Mouse (Mus musculus): ENCODE data around the gene Maea.
"Not testable (repeated sequence)": the region's sequence is repeated elsewhere in the genome, so short reads cannot be mapped to it uniquely, and the experiment has no call there.

The Maea gene

DNA sequence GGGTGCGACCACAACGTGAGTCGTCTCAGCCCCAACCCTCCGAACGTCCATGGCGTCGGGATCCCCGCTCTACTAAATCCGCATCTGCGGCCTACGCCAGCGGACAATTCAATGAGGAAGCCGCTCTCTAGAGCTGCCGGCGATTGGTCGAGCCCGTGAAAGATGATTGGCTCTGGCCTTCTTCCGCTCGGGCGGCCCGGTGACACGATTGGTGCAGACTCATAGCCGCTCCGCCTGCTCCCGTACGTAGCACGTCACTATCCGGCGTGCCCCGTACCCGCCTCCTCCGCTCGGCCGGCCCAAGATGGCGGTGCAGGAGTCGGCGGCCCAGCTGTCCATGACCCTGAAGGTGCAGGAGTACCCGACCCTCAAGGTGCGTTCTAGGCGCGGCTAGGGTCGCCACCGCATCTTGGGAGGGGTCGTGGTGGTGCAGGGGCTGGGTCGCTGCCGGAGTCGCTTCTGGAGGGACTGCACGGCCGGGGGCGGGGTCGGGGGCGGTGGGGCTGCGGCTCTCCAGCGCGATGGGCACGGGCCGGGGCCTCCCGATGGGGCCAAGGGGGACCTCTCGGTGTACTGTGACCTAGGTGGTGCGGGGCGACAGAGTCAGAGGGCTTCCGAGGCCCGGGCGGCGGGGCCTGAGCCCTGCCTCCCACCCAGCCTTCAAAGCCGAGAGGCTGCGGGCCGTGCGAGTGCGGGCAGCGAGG is at the start of gene Maea:
Gene Maea, plus strand, starts transcription at position 237 of the 704 bp plus-strand sequence.
- in situ Hi-C loops (cut with MboI; ENCODE audit: unreplicated experiment in 2 of 2), result loop anchor here in 1 of 2 experiments (5.0 kb wide), 1 partner anchor 37 kb away; no protein-coding TSS in a partner anchor

DNA sequence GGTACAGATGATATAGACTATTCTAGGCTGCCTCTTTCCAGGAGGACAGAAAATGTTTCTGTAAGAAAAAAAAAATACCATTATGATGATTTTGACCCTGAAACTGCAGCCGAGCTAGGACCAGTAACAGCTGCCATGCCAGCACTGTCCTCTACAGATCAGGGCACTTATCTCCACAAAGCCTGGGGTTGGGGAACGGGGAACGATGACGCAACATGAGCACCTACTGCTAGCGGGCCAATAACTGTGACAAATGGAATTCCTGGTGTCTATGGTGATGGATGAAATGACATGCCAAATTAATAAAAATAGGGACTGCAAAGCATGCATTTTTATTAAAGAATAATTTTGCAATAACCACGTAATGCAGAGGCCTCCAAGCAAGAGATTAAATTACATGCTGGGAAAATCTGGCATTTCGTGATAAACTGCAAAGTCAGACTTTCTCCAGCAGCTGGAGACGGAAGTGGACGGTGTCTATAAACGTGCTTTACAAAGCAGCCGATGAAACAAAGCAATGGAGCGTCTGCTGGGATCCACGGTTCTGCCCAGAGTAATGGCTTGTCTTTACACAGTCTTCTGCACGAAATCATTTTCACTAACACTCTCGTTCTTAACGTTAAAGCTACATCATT is 41.4 kb upstream of the Maea start:
- in situ Hi-C loops (cut with MboI; ENCODE audit: unreplicated experiment in 2 of 2), result no loop called here

DNA sequence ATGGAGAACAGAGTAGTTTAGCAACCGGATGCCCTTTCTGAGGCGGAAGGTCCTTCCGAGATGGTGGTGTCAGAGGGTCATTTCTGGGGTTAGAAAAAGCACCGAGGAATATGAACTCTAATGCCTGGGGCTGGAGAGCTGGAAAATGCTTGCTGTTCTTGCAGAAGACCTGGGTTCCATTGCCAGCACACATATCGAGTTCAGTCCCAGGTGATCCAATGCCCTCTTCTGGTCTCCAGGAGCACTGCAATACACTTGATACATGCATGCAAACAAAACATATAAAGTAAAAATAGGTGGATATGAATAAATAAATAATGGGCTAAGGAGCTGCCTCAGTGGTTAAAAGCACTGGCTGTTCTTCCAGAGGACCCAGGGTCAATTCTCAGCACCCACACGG is 38.1 kb upstream of the Maea start:
- in situ Hi-C loops (cut with MboI; ENCODE audit: unreplicated experiment in 2 of 2), result no loop called here

DNA sequence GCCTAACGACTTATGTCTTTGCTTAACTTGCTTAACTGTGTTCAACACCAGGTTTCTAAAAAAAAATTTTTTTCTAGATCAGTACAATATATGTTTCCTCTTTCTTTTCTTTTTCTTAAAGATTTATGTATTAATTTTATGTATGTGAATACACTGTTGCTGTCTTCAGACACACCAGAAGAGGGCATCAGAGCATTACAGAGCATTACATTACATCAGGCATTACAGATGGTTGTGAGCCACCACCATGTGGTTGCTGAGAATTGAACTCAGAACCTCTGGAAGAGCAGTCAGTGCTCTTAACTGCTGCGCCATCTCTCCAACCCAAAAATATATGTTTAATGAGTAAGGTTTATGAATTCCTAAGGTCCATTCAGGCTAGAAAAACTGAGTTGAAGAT is 33.5 kb upstream of the Maea start:
- in situ Hi-C loops (cut with MboI; ENCODE audit: unreplicated experiment in 2 of 2), result no loop called here

DNA sequence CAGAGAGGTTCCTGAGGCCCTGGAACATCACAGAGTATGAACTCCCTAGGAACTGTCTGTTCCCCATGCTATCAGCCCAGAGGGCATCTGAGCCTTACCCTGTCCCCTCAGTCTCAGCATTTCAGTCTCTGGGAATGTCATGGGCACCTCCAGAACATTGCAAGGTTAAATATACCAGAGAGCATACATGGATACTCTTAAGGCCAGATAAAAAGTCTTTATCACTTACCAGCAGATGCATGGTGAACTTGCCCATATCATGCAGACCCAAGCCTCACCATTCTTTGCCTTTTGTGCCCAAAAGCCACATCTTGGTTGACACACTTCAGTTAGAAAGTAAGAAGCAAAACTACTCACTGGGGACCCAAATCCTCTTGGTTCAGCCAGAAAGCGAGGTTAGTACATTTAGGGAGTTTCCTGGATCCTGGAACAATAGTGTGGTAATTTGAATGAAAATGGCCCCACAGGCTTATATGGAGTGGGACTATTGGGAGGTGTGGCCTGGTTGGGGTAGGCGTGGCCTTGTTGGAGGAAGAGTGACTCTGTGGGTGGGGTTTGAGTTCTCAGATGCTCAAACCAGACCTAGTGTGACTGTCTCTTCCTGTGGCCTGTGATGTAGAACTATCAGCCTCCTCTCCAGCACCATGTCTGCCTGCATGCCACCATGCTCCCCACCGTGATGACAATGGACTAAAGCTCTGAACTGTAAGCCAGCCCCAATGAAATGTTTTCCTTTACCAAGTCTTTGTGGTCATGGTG is 24.4 kb upstream of the Maea start:
- in situ Hi-C loops (cut with MboI; ENCODE audit: unreplicated experiment in 2 of 2), result no loop called here

DNA sequence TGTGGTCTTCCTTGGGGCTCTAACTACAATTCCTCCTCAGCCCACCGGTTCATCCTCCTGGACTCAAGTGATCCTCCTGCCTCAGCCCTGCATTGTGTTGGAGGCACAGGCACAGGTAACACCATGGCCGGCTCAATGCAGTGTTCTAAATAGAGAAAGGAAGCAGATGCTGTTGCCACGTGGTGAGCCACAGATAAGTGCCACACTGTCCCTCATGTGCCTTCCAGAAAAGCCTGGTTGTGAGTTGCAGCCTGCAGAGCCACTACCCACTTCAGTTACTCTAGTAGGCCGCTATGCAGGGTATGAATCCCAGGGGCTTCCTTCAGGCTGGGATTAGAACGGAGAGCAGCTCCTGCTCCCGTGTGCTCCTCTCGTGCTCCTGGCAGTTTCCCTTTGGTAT is 23.1 kb upstream of the Maea start:
- in situ Hi-C loops (cut with MboI; ENCODE audit: unreplicated experiment in 2 of 2), result no loop called here

DNA sequence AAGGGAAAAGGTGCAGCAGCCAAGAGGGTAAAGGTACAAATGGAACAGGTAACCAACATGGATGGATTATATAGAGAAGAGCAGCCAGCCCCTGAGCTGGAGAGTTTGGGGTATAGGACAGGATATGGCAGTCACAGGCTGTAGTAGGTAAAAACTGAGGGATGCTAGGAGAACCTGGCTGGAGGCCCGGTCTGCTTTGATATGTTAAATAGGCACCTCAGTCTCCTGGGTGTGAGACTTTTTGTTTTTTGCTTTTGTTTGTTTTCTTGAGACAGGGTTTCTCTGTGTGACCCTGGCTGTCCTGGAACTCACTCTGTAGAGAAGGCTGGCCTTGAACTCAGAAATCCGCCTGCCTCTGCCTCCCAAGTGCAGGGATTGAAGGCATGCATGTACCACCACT is 10.8 kb upstream of the Maea start:
- in situ Hi-C loops (cut with MboI; ENCODE audit: unreplicated experiment in 2 of 2), result no loop called here

DNA sequence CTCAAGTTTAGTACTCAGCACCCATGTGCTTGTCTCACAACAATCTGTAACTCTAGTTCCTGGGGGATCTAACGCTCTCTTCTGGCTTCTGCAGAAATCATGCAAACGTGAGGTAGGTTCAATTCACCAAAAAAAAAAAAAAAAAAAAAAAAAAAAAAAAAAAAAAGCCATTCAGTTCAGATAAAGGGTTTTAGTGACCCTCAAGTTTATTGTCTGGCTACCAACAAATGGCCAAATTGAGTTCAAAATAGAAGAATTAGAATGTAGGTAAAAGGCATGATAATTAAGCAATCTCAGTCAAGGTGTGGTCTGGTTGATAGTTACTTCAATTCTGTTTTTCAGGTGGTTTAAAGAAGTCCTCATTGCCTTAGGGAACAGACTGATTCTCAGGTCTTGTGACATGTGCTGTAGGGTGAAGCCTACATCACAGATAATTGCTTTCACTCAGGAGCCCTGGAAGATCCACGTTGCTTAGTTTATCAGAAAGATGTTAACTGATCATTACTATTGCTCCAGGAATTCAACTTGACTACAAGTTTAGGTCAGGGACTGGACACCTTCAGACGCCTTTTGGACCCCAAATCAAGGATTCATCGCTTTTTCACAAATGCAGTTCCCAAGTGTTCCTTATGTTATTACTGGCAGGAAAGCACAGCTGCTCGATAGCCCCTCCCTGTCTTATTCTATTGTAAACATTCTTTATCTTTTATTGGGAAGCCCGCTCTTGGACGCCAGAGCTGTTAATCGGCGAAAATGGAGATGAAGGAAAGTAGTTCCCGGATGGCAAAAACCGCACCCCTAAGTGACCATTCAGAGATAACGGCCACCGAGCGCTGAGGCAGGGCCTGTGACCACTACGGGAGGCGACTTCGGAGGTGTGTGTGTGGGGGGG is 682 bp upstream of the Maea start:
- in situ Hi-C loops (cut with MboI; ENCODE audit: unreplicated experiment in 2 of 2), result loop anchor here in 1 of 2 experiments (5.0 kb wide), 1 partner anchor 38 kb away; no protein-coding TSS in a partner anchor

DNA sequence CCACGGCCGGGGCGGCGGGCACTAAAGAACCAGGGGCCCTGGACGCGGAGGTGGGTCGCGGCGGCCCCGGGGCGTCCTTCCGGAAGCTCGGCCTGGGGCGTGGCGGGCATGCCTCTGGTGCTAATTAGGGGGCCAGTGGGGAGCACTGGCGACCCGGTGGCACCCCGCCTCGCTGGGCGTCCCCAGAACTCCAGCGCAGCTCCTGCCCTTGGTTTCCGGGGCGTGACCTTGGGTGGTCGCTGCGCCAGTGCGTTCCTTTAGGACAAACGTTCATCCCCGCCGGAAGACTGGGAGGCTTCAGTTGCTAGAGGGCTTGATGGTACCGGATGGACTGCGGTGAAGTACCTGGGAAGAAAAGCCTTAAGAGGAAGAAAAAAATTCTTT is 660 bp downstream of the Maea start:
- in situ Hi-C loops (cut with MboI; ENCODE audit: unreplicated experiment in 2 of 2), result loop anchor here in 1 of 2 experiments (5.0 kb wide), 1 partner anchor 36 kb away; no protein-coding TSS in a partner anchor

DNA sequence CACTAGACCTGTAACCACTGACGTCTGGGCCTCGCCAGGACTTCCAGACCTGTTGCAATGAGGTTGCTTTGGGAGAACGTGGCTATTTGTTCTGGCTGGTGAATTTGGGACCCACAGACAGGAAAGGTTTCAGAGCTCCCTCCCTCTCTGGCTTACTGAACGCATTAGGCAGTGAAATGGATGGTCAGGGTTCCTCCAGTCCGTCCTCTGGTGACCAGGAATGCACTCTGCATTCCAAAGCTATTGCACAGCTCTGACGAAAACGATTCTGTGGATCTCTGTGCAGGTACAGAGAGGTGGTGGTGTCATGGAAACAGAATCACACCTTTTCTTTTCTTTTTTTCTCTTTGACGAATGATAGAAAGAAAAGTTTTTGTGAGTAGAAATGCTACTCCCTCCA is 1.9 kb downstream of the Maea start:
- in situ Hi-C loops (cut with MboI; ENCODE audit: unreplicated experiment in 2 of 2), result loop anchor here in 1 of 2 experiments (5.0 kb wide), 1 partner anchor 35 kb away; no protein-coding TSS in a partner anchor

DNA sequence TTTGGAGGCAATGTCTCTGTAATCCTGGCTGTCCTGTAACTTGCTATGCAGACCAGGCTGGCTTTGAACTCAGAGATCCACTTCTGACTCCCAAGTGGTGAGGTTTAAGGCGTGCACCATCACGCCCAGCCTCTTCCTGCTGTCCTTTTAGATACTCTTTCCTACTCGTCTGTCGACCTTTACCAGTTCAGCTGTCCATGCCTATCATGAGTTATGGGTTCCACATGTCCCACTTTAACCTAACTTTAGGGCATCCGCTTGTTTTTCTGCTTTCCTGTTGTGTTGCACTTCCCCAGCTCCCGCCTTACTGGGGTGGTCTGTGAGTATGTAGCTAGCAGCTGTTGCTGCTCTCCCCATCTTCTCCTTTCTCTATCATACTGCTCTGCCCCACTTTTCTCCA is 5.9 kb downstream of the Maea start:
- in situ Hi-C loops (cut with MboI; ENCODE audit: unreplicated experiment in 2 of 2), result no loop called here

DNA sequence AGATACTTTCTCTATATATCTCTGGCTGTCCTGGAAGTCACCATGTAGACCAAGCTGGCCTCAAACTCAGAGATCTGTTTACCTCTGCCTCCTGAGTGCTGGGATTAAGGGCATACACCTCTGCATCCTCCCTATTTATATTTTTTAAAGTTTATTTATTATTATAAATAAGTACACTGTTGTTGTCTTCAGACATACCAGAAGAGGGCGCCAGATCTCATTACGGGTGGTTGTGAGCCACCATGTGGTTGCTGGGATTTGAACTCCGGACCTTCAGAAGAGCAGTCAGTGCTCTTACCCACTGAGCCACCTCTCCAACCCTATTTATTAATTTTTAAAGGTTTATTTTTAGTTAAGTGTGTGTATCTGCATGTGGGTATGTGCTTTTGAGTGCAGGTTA is 6.9 kb downstream of the Maea start:
- in situ Hi-C loops (cut with MboI; ENCODE audit: unreplicated experiment in 2 of 2), result not testable (repeated sequence)

DNA sequence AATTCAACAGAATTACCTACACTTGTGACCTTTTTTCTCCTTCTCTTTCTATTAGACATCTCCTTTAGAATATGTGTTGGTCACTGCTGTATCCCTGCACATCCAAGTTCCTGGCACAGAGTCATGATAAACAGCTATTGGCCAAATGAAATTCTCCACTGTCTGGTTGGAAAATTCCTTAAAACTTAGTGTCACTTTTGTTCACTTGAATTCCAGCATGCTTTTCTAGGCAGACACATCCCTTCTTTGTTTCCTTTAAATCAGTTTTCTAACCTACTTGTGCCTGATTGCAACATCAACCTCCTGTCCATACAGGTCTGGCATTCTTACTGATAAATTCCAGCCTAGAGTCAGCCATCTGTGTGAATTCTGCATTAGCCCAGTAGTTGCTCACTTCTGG is 7.5 kb downstream of the Maea start:
- in situ Hi-C loops (cut with MboI; ENCODE audit: unreplicated experiment in 2 of 2), result no loop called here

DNA sequence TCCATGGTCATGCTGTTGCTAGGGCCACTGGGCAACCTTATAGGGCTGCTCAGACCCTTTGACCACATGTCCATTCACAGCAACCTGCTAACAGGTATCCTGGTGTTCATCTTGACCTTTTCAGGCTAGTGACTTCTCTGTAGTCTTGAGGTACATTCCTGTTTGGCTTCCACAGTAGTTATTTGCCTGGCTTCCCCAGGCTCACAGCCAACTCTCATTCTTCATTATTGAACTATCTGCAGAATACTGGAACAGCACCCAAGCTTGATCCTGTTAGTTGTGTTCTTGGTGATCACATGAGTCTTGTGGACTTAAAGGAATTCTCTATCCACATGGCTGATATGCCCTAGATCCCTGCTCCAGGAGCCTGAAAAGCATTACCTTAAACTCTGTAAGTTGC is 8.3 kb downstream of the Maea start:
- in situ Hi-C loops (cut with MboI; ENCODE audit: unreplicated experiment in 2 of 2), result no loop called here

DNA sequence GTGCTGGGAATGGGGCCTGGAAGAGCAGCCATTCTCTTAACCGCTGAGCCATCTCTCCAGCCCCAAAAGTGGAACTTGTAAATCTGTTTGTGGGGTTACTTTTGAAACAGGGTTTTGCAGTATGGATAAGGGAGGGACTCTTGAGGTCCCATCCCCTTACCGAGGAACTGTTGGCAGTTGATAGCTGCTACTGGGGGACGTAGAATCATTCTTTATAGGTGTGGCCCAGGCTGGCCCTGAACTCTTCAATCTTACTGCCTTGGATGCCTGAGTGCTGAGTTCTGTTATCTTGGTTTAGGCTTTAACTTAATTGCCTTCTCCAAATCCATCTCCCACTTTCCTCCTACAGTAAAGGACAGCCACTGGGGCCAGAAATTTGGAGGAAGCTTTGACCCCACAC is 8.8 kb downstream of the Maea start:
- in situ Hi-C loops (cut with MboI; ENCODE audit: unreplicated experiment in 2 of 2), result no loop called here

DNA sequence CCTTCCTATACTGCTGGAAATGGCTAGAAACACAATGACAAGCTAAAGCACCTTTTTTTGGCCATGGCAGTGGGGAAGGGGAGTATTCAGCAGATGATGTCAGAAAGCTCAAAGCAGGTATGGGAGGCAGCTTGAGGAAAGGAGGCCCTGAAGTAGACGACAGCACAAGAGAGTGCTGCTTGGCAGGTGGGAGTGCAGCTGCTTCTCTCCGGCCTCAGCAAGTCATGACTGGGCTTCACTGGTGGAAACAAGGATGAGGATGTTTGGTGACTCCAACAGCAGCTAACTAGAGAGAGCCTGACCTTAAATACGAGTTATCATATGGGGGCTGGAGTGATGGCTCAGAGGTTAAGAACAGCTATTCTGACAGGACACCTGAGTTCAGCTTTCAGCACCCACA is 12.3 kb downstream of the Maea start:
- in situ Hi-C loops (cut with MboI; ENCODE audit: unreplicated experiment in 2 of 2), result no loop called here

DNA sequence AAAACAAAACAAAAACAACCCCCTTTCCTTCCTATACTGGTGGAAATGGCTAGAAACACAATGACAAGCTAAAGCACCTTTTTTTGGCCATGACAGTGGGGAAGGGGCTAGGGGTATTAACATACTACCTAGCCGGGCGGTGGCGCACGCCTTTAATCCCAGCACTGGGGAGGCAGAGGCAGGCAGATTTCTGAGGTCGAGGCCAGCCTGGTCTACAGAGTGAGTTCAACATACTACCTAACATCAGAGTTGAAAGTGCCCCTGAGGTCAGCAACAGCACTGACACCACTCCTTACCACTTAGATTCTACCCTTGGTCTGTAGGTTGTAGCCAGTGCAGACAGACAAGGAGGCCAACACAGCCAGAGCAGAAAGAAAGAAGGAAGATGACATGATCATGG is 13.9 kb downstream of the Maea start:
- in situ Hi-C loops (cut with MboI; ENCODE audit: unreplicated experiment in 2 of 2), result no loop called here

DNA sequence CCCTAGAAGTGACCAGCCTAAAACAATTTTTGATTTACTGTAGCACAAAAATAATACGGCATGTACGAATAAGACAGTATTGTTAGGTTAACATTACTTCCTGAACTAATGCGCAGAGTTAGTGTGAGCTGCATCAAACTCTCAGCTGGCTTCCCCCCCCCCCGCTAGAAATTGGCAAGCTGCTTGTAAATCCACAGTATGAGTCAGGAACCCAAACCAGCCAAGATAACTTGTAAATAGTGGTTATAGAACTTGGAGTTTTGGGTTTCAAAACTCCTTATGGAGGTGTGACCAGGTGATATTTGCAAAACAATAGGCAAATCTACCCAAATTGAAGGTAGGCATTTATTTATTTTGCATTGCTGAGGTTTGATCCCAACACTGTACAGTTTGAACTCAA is 14.4 kb downstream of the Maea start:
- in situ Hi-C loops (cut with MboI; ENCODE audit: unreplicated experiment in 2 of 2), result no loop called here

DNA sequence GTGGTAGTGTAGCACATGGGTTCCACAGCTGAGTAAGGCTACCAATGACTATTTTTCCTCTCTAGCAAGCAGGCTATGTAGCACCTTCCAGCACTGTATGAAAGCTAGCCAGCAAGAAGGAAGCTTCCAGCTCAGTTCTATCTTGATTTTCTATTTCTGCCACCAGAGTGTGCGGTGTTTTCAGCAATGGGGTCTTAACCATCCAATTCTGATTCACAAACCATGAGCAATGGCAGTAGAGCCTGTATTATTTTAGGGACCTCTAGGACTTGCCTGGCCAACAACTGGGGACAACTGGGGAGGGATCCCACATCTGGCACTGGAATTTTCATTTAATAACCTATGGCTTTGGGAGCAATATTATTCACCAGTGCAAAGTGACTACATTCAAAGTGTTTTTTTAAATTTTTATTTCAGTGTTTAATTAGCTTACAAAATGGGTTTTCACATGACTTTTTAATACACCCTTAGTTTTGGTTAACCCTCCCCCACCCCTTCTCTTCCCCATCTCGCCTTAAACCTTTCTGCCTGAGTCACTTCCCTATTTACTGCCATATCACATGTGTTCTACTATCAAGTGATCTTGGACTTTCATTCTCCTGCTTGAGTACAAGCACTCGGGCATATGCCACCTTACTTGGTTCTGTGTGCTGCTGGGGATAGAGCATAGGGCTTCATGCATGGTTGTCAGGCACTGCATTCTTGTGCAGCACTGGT is 16.4 kb downstream of the Maea start:
- in situ Hi-C loops (cut with MboI; ENCODE audit: unreplicated experiment in 2 of 2), result no loop called here

DNA sequence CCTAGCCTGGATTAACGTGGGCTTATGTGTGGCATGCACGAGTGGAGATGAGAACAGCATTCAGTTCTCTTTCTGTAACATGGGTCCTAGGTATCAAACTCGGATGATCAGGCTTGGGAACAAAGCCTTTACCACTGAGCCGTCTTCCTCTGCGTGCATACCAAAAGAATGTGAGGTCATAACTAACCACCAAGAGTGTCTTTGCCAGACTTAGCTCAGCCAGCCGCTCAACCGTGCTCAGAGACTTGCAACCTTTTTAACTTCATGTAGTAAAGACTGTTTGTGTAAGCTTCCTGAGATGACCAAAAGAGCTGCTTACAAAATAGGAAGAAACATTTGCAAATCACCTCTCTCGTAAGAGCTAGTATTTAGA is 16.9 kb downstream of the Maea start:
- in situ Hi-C loops (cut with MboI; ENCODE audit: unreplicated experiment in 2 of 2), result no loop called here
